In genomic region chr2:75021639-75022038, GRCm38 (mm10) we compare ENCODE assay signal across 11 mouse cellular contexts.
DNase-seq lines count a peak whose midpoint lies in the region; ATAC-seq and TF ChIP-seq lines count a peak whose summit lies in the region.
"Had no signal": no experiment of that assay in that cellular context is flagged by ENCODE, and none has a peak within 500 bp of the region (broad histone marks: within the 10 kb centered on the region; RNA-seq: fewer than 3 reads in every experiment).

No protein-coding gene starts in this region.

- TF ChIP-seq POLR2A in kidney, adult 2 months (IDR thresholded peaks at IDR 0.05; ENCODE audit: low read depth, low read length) = no peak

- TF ChIP-seq CTCF in kidney, adult 2 months (conservative IDR thresholded peaks at IDR 0.05; ENCODE audit: insufficient read depth, insufficient read length, low read depth, low read length) = no peak
- no peak for TF ChIP-seq CTCF in layer of hippocampus, adult 2 months (conservative IDR thresholded peaks at IDR 0.05)

- DNase-seq in gastrocnemius, postnatal 25 days = peak; percentile 9
- DNase-seq in gastrocnemius, postnatal 4 days (ENCODE audit: low spot score in 2 of 2) = no peak
- DNase-seq in heart, adult 8-10 months (ENCODE audit: low spot score) = peak; percentile 41
- DNase-seq in kidney, adult 2 months = peak; percentile 70
- DNase-seq in lung, postnatal 25 days (ENCODE audit: low spot score) = peak; percentile 47
- no peak for DNase-seq in layer of hippocampus, adult 2 months (ENCODE audit: low spot score in 2 of 2)
- no peak for DNase-seq in layer of hippocampus, postnatal 10 days (ENCODE audit: low spot score in 2 of 2)
- DNase-seq: right cerebral cortex, adult 18-20 months had no signal

- H3K27me3 ChIP-seq in kidney, adult 2 months (replicated peaks; ENCODE audit: control insufficient read depth, insufficient read depth, low read length) = no peaks in the 10 kb centered on the region
- H3K27me3 ChIP-seq: forebrain, embryonic 13.5 days had no signal

- no peaks in the 10 kb centered on the region for H3K36me3 ChIP-seq in kidney, adult 2 months (ENCODE audit: control insufficient read depth, insufficient read depth, low read length)

- no peaks in the 10 kb centered on the region for H3K4me1 ChIP-seq in kidney, adult 2 months (ENCODE audit: control insufficient read depth, insufficient read depth, low read length)
- H3K4me1 ChIP-seq: forebrain, embryonic 13.5 days had no signal

- WGBS in kidney, adult 2 months = 47% methylated on average over 7 of the region's 7 CpGs

- no peak overlapping the region for H3K4me3 ChIP-seq in kidney, adult 2 months (ENCODE audit: insufficient read depth, low read depth, low read length)
- H3K4me3 ChIP-seq in layer of hippocampus, adult 2 months = no peak overlapping the region
- H3K4me3 ChIP-seq: forebrain, embryonic 13.5 days had no signal

- no peak for ATAC-seq in monocyte, adult 5-6 weeks (replicated peaks; ENCODE audit: insufficient number of reproducible peaks, low FRiP score, low TSS enrichment, poor library complexity, severe bottlenecking)
- ATAC-seq: forebrain, embryonic 13.5 days had no signal

- H3K27ac ChIP-seq in kidney, adult 2 months (ENCODE audit: insufficient read depth, low read depth, low read length) = no peak overlapping the region; the same call in 1 of the 2 replicates
- no peak overlapping the region for H3K27ac ChIP-seq in layer of hippocampus, adult 2 months
- H3K27ac ChIP-seq: forebrain, embryonic 13.5 days; liver, embryonic 14.5 days had no signal

Comparison
In these comparisons a context has a peak if more than half of its experiments do, and no peak if none do; other contexts are left out.
1. DNase-seq: peak in gastrocnemius, postnatal 25 days (single experiment), heart, adult 8-10 months (single experiment), kidney, adult 2 months (single experiment) and lung, postnatal 25 days (single experiment); none in gastrocnemius, postnatal 4 days (0 of 2), layer of hippocampus, adult 2 months (0 of 2) and layer of hippocampus, postnatal 10 days (0 of 2).